Mouse (Mus musculus) intestine, postnatal 0 days (tissue): Measurements from ENCODE around the gene Cldn13. TPM values are rescaled to one million over a fixed set of nuclear protein-coding genes. Genes with fewer than 3 reads are reported as not detected.

Experiments used
- ATAC-seq: fragments of 200-750 bp; cut with Nextera tagmentation; 2 replicates; pipeline ENCODE4 v1.8.0; 2017; ENCODE audit warnings: mild to moderate bottlenecking, moderate TSS enrichment, moderate library complexity
- H3K27ac ChIP-seq: fragments of 300-500 bp; sonication (generic); 2 replicates; pipeline ENCODE4 v1.5.1; 2014; ENCODE audit warnings: mild to moderate bottlenecking, low read depth, low read length, moderate library complexity
- H3K27me3 ChIP-seq: fragments of 300-500 bp; sonication (generic); replicated peaks from 2 replicates; pipeline ENCODE4 v1.6.1; 2014; ENCODE audit warnings: low read length, mixed read lengths; ENCODE audit not compliant: control insufficient read depth, insufficient read depth
- H3K36me3 ChIP-seq: fragments of 300-500 bp; sonication (generic); 2 replicates; pipeline ENCODE4 v1.6.1; 2014; ENCODE audit warnings: mild to moderate bottlenecking, moderate library complexity; ENCODE audit not compliant: control insufficient read depth, insufficient read depth
- H3K4me1 ChIP-seq: fragments of 300-500 bp; sonication (generic); replicated peaks from 2 replicates; pipeline ENCODE4 v1.6.1; 2014; ENCODE audit warnings: antibody characterized with exemption, low read length, mixed read lengths; ENCODE audit not compliant: control insufficient read depth, insufficient read depth
- H3K4me2 ChIP-seq: fragments of 300-500 bp; sonication (generic); replicated peaks from 2 replicates; pipeline ENCODE4 v1.6.1; 2014; ENCODE audit warnings: low read depth, mild to moderate bottlenecking, moderate library complexity
- H3K4me3 ChIP-seq: fragments of 300-500 bp; sonication (generic); 2 replicates; pipeline ENCODE4 v1.5.1; 2014; ENCODE audit warnings: low read depth, low read length
- H3K9ac ChIP-seq: fragments of 300-500 bp; sonication (generic); 2 replicates; pipeline ENCODE4 v1.6.1; 2014; ENCODE audit warnings: mild to moderate bottlenecking, low read depth, low read length
- H3K9me3 ChIP-seq: fragments of 300-500 bp; sonication (generic); 2 replicates; pipeline ENCODE4 v1.6.1; 2016; ENCODE audit warnings: mixed run types; ENCODE audit not compliant: control insufficient read depth
- CTCF ChIP-seq: sonication (generic); IDR thresholded peaks from 2 replicates; pipeline ENCODE4 v1.5.1; 2016; ENCODE audit warnings: low read depth, mild to moderate bottlenecking, control low read depth, antibody characterized with exemption, moderate library complexity
- WGBS: fragments of 180-500 bp; shearing (Covaris S2); extraction: QIAGEN DNeasy Blood & Tissue Kit; methylation state at CpG from one replicate; pipeline ENCODE4 v1.1.7; 2014; 5-methylcytosine and 5-hydroxymethylcytosine counted together
- polyA plus RNA-seq: library from polyadenylated mRNA; unstranded; fragments of >200 nt; fragmentation: Nextera tagmentation; extraction: Ambion mirVana; gene quantifications from 2 replicates; pipeline ENCODE4 v1.2.1, GENCODE M21; 2015

The Cldn13 gene
- polyA plus RNA-seq, 1 experiment from 2014 or later, result not detected

DNA sequence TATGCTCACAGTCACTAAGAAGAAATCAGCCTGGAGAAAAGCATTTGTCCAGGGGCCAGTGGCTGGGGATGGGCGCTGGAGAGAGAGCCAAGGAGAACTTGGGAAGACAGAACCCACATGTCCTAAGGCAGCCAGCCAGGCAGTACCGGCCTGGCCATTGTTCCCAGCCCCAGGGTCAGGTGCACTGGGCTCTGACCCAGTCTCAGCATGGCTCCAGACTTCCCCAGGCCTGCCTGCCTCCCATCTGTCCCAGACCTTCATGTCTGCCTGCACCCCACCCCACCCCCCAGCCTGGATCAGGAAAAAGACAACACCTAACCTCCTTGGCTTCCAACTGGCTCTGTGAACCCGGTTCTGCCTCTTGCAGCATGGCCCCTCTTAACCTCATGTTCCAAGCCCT, 32.2 kb downstream of the Cldn13 start:
- Histone ChIP-seq H3K4me1 (no peaks in the 10 kb centered on the region), H3K36me3 (no peaks in the 10 kb centered on the region), H3K4me3 (no peak overlapping the region), H3K9ac (no peak overlapping the region), H3K27me3 (no peaks in the 10 kb centered on the region), H3K27ac (no peak overlapping the region), H3K4me2 (no peak overlapping the region), H3K9me3 (no peaks in the 10 kb centered on the region)
- ATAC-seq, result no peak
- 52% methylated on average over 3 of the region's 3 CpGs for WGBS
- no peak for TF ChIP-seq CTCF

DNA sequence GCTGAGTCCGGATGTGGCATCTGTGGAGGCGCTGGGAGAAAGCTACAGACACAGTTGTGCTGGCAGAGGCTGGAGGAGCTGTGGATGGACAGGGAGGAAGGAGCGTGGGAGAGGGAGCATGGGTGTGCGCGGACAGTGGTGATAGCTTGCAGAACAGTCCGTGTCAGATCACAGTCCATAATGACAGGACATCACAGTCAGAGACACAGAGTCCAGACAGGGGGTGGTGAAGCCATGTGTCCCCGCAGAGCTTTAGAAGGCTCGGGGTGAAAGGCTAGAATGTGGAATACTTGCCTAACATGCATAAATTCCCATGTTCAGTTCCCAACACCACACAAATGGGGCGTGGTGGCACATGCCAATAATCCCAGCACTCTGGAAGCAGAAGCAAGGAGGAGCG, 38.5 kb downstream of the Cldn13 start:
- ATAC-seq, result no peak
- WGBS, result 72% methylated on average over 10 of the region's 10 CpGs
- Histone ChIP-seq H3K4me3 (no peak overlapping the region), H3K4me1 (no peaks in the 10 kb centered on the region), H3K27ac (no peak overlapping the region), H3K27me3 (no peaks in the 10 kb centered on the region), H3K4me2 (no peak overlapping the region), H3K9ac (no peak overlapping the region), H3K9me3 (no peaks in the 10 kb centered on the region), H3K36me3 (no peaks in the 10 kb centered on the region)
- TF ChIP-seq CTCF, result no peak

DNA sequence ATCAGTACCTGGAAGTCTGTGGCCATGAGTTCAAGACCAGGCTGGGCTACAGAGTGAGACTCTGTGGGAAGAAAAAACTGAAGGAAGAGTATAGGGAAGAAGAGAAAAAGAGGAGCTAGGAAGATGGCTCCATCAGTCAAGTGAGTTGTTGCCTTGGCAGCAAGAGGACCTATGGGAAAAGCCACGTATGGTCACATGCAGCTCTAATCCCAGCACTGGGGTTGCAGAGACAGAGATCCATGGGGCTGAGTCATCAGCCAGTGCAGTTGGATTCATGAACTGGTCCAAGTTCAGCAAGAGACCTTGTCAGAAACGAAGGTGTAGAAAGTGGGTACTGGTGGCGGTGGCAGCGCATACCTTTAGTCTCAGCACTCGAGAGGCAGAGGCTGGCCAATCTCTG, 40.1 kb downstream of the Cldn13 start:
- no peak for TF ChIP-seq CTCF
- H3K27ac ChIP-seq, result no peak overlapping the region
- no peaks in the 10 kb centered on the region for H3K36me3 ChIP-seq
- no peak overlapping the region for H3K4me2 ChIP-seq
- no peaks in the 10 kb centered on the region for H3K9me3 ChIP-seq
- H3K27me3 ChIP-seq, result no peaks in the 10 kb centered on the region
- H3K4me3 ChIP-seq, result no peak overlapping the region
- H3K9ac ChIP-seq, result no peak overlapping the region
- no peak for ATAC-seq
- WGBS, result 87% methylated on average over 5 of the region's 5 CpGs
- H3K4me1 ChIP-seq, result no peaks in the 10 kb centered on the region

DNA sequence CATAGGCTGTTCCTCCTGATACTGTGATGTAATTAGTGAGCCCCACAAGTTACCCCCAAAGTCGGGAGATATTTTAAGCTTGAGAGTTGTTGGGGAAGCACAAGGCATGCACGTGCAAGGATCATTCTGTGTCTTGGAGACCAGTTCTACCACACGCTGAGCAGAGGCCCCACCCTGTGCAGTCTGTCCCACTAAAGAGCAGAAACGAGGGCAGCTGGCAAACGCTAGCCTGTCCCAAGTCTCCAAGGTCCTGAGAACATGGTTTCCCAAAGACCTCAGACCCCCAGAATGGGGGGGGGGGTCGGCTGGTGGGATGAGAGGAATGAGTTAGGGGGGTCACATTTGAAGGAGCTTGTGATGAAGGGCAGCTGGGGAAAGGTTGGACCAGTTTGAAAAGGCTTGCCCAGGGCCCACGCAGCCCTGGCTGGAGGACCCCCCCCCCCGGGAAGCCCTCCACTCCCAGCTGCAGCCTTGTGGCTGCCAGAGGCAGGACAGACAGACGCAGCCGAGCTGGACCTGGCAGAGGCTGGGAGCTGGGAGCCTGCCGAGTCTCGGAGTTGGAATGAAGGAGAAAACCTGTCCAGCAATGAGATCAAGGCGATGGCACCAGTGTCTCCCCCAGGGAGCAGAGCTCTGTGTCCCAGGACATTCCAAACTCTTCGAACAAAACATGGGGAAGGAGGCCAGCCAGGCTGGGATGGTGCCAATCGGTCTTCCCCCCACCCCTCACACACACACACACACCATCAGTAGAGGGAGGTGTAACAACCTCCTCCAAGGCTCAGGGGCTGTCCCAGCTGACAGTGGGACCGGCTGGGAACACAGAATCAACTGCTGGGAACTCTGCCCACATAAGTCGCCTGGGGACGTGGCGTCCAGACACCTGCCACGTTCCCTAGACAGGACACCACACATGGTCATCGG, 41.1 kb downstream of the Cldn13 start:
- Histone ChIP-seq H3K4me3 (no peak overlapping the region), H3K4me2 (no peak overlapping the region), H3K4me1 (no peaks in the 10 kb centered on the region), H3K27me3 (no peaks in the 10 kb centered on the region), H3K27ac (no peak overlapping the region), H3K9me3 (no peaks in the 10 kb centered on the region), H3K9ac (no peak overlapping the region), H3K36me3 (no peaks in the 10 kb centered on the region)
- no peak for ATAC-seq
- TF ChIP-seq CTCF, result peak; percentile 4; the same call in 1 of the 2 replicates
- WGBS, result 58% methylated on average over 21 of the region's 21 CpGs

DNA sequence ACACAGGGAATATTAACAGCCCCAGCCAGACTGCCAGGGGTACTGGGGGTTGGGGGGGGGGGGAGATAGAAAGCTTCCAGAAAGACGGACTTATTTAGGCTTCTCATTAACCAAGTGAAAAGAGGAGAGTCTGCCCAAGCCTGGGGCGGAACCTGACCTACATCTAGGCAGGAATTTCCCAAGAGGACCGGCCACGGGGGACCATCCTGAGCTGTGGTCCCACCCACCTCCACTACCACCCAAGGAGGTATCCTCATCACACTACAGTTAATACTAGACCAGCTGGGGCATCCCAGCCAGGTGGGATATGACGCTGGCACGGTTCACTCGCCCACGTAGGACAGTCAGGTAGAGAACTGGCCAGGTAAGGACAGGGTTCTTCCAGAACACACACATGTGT, 42.3 kb downstream of the Cldn13 start:
- H3K4me2 ChIP-seq, result no peak overlapping the region
- WGBS, result 79% methylated on average over 8 of the region's 8 CpGs

DNA sequence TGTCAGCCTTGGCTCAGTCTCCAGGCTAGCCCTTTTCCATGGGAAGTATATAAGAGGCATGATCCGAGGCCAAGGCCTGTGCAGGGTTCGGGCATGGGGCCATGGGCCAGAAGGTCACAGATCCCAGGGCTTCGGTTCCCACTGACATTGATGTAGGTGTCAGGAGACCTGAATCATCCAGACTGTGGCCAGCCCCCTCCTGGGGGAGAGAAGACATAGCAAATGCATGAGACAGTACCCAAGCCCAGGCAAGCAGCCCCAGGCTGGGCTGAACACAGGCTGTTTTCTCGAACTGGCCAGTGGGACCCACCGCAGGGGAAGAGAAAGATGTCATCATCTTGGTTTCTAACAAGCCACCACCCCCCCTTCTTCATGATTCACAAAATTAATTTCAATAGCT, 42.7 kb downstream of the Cldn13 start:
- Histone ChIP-seq H3K9me3 (no peaks in the 10 kb centered on the region), H3K27me3 (no peaks in the 10 kb centered on the region), H3K9ac (no peak overlapping the region), H3K36me3 (no peaks in the 10 kb centered on the region), H3K4me3 (no peak overlapping the region), H3K4me2 (no peak overlapping the region), H3K27ac (no peak overlapping the region), H3K4me1 (no peaks in the 10 kb centered on the region)
- ATAC-seq, result no peak
- TF ChIP-seq CTCF, result no peak
- 59% methylated on average over 5 of the region's 5 CpGs for WGBS

More for the DNA sequence above, 42.3 kb downstream of the Cldn13 start:
- Histone ChIP-seq H3K27me3 (no peaks in the 10 kb centered on the region), H3K4me1 (no peaks in the 10 kb centered on the region), H3K36me3 (no peaks in the 10 kb centered on the region), H3K9me3 (no peaks in the 10 kb centered on the region), H3K27ac (no peak overlapping the region), H3K4me3 (no peak overlapping the region), H3K9ac (no peak overlapping the region)
- no peak for ATAC-seq
- no peak for TF ChIP-seq CTCF
